Mouse (Mus musculus) lung, postnatal 10 days (tissue): ENCODE measurements around the gene Atg101.

ENCODE experiments used
- DNase-seq: peaks from one replicate; pipeline ENCODE4 v3.0.0; 2021

Gene Atg101

GRCm38 (mm10) chr15:101255842-101256462 lies 28.1 kb upstream of the Atg101 start:
- DNase-seq, result no peak

GRCm38 (mm10) chr15:101256463-101257206 lies 27.4 kb upstream of the Atg101 start:
- DNase-seq, result no peak

GRCm38 (mm10) chr15:101258420-101258819 lies 25.7 kb upstream of the Atg101 start:
- DNase-seq, result no peak

GRCm38 (mm10) chr15:101259922-101260321 lies 24.1 kb upstream of the Atg101 start:
- no peak for DNase-seq

- DNase-seq, result peak; percentile 86
These were observed 23.7 kb upstream of the Atg101 start for GRCm38 (mm10) chr15:101260387-101260786.

- DNase-seq, result peak; percentile 46
These were observed 23.0 kb upstream of the Atg101 start for GRCm38 (mm10) chr15:101260874-101261622.

GRCm38 (mm10) chr15:101262502-101262901 lies 21.6 kb upstream of the Atg101 start:
- peak; percentile 69 for DNase-seq

GRCm38 (mm10) chr15:101266132-101266963 lies 17.7 kb upstream of the Atg101 start:
- DNase-seq, result peak; percentile 98

GRCm38 (mm10) chr15:101267053-101268032 lies 16.7 kb upstream of the Atg101 start:
- DNase-seq, result peak; percentile 72

- no peak for DNase-seq
These were observed 13.8 kb upstream of the Atg101 start for GRCm38 (mm10) chr15:101270101-101270820.

GRCm38 (mm10) chr15:101271107-101271506 lies 13.0 kb upstream of the Atg101 start:
- no peak for DNase-seq

- no peak for DNase-seq
These were observed 12.6 kb upstream of the Atg101 start for GRCm38 (mm10) chr15:101271513-101271912.

GRCm38 (mm10) chr15:101274380-101274779 lies 9.7 kb upstream of the Atg101 start:
- peak; percentile 60 for DNase-seq

GRCm38 (mm10) chr15:101277351-101277899 lies 6.6 kb upstream of the Atg101 start:
- no peak for DNase-seq

GRCm38 (mm10) chr15:101278589-101278988 lies 5.5 kb upstream of the Atg101 start:
- DNase-seq, result no peak

- DNase-seq, result no peak
These were observed 4.6 kb upstream of the Atg101 start for GRCm38 (mm10) chr15:101279430-101279999.

- DNase-seq, result no peak
These were observed 1.6 kb upstream of the Atg101 start for GRCm38 (mm10) chr15:101282471-101282870.

- DNase-seq, result peak; percentile 82
These were observed 725 bp upstream of the Atg101 start for GRCm38 (mm10) chr15:101283183-101283910.

GRCm38 (mm10) chr15:101286129-101286770 lies 2.2 kb downstream of the Atg101 start:
- peak; percentile 50 for DNase-seq
